Mouse (Mus musculus) small intestine, adult 2 months (tissue): Measurements from ENCODE around the gene Prss42.

Experiments
- CTCF ChIP-seq: fragments of 200-500 bp; IDR thresholded peaks from 2 replicates; pipeline ENCODE4 v1.5.1; 2012; ENCODE audit warnings: low read depth, mild to moderate bottlenecking, control low read depth, inconsistent platforms, low read length, moderate library complexity, mixed read lengths; ENCODE audit not compliant: insufficient replicate concordance, insufficient read length; ENCODE audit errors: extremely low read depth
- POLR2A ChIP-seq: fragments of 200-500 bp; IDR thresholded peaks from 2 replicates; pipeline ENCODE4 v1.6.1; 2012; ENCODE audit warnings: low read depth, mild to moderate bottlenecking, control low read depth, inconsistent platforms, low read length, moderate library complexity

DNA sequence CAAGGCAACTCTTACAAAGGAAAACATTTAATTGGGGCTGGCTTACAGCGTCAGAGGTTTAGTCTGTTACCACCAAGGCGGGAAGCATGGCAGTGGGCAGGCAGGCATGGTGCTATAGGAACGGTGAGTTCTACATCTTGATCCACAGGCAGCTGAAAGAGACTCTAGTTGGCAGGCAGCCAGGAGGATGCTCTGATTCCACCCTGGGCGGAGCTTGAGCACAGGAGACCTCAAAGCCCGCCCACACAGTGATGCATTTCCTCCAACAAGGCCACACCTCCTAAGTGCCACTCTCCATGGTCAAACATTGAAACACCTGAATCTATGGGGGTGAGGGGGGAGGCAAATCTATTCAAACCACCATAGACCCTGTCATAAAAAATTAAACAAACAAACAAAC lies 35.1 kb downstream of the Prss42 start:
- no peak for TF ChIP-seq POLR2A
- no peak for TF ChIP-seq CTCF
